Mouse (Mus musculus) thymus, adult 2 months (tissue): ENCODE measurements at regions not wholly inside any gene's neighbourhood (a gene's known extent, or its start where the extent isn't known, plus 50 kb on each side); places are given as distances from the start of the nearest gene placed in this dataset.

Source experiments
- DNase-seq: peaks from one replicate; pipeline ENCODE4 v3.0.0; 2021
- H3K27ac ChIP-seq: fragments of 200-500 bp; 2 replicates; pipeline ENCODE4 v1.5.1; 2012; ENCODE audit warnings: low read length, control low read depth; ENCODE audit not compliant: control insufficient read depth, insufficient read depth
- H3K27me3 ChIP-seq: fragments of 200-500 bp; 2 replicates; pipeline ENCODE4 v1.6.1; 2012; ENCODE audit warnings: mild to moderate bottlenecking, low read length, moderate library complexity, mixed read lengths; ENCODE audit not compliant: control insufficient read depth, insufficient read depth
- H3K36me3 ChIP-seq: fragments of 200-500 bp; 2 replicates; pipeline ENCODE4 v1.6.1; 2012; ENCODE audit warnings: mild to moderate bottlenecking, low read length, moderate library complexity; ENCODE audit not compliant: control insufficient read depth, insufficient read depth
- H3K4me1 ChIP-seq: fragments of 200-500 bp; replicated peaks from 2 replicates; pipeline ENCODE4 v1.6.1; 2012; ENCODE audit warnings: low read length; ENCODE audit not compliant: control insufficient read depth, insufficient read depth
- H3K4me3 ChIP-seq: fragments of 200-500 bp; 2 replicates; pipeline ENCODE4 v1.5.1; 2012; ENCODE audit warnings: mild to moderate bottlenecking, low read length, control low read depth, moderate library complexity; ENCODE audit not compliant: control insufficient read depth, insufficient read depth
- CTCF ChIP-seq: fragments of 200-500 bp; IDR thresholded peaks from 2 replicates; pipeline ENCODE4 v1.5.1; 2012; ENCODE audit warnings: mild to moderate bottlenecking, control low read depth, low read length, moderate library complexity, borderline replicate concordance; ENCODE audit not compliant: control insufficient read depth, poor library complexity, insufficient read depth; ENCODE audit errors: extremely low read depth
- POLR2A ChIP-seq: fragments of 200-500 bp; IDR thresholded peaks from 2 replicates; pipeline ENCODE4 v1.6.1; 2012; ENCODE audit warnings: mild to moderate bottlenecking, low read length, control low read depth, moderate library complexity; ENCODE audit not compliant: control insufficient read depth, poor library complexity, insufficient read depth; ENCODE audit errors: extremely low read depth
- WGBS: fragments of 180-500 bp; shearing (Covaris S2); methylation state at CpG from one replicate; pipeline ENCODE4 v1.1.7; 2018; 5-methylcytosine and 5-hydroxymethylcytosine counted together

DNA sequence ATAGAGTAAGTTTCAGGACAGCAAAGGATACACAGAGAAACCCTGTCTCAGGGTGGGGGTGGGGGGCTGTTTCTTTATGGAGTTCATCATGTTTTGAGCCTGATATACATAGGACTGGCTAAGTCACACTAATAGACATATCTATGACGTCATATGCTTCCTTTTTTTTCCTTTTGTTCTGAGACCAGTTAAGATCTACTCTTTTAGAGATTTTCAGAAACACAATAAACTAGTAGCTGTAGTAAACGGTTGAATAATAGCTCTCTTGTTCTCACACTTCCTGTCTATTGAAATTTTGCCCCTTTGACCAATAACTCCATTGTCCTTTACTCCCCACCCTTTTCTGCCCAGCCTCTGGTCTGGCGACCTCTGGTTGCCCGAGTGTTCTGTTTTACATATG, 382.6 kb upstream of the Jarid2 start:
- 84% methylated on average over 4 of the region's 4 CpGs for WGBS
- no peak for DNase-seq
- H3K4me3 ChIP-seq = no peak overlapping the region

GRCm38 (mm10) chr13:44347662-44348061, 381.6 kb upstream of the Jarid2 start:
- no peak for DNase-seq

More for the DNA sequence above, 382.6 kb upstream of the Jarid2 start:
- Histone ChIP-seq H3K27me3 (no peaks in the 10 kb centered on the region), H3K36me3 (no peaks in the 10 kb centered on the region), H3K4me1 (peaks cover 9% of the 10 kb centered on the region), H3K27ac (no peak overlapping the region)
- TF ChIP-seq CTCF (no peak), POLR2A (no peak)

GRCm38 (mm10) chr13:44353899-44354298, 375.4 kb upstream of the Jarid2 start:
- Histone ChIP-seq H3K36me3 (no peaks in the 10 kb centered on the region), H3K27ac (no peak overlapping the region), H3K4me1 (0 out of 2 replicates have a peak, but pooled peaks cover 5% of the 10 kb centered on the region), H3K27me3 (no peaks in the 10 kb centered on the region), H3K4me3 (no peak overlapping the region)
- DNase-seq = no peak
- 38% methylated on average over 9 of the region's 9 CpGs for WGBS
- TF ChIP-seq POLR2A (no peak), CTCF (no peak)

More at GRCm38 (mm10) chr13:44347662-44348061, 381.6 kb upstream of the Jarid2 start:
- Histone ChIP-seq H3K27ac (no peak overlapping the region), H3K27me3 (no peaks in the 10 kb centered on the region), H3K4me1 (peaks cover 9% of the 10 kb centered on the region), H3K4me3 (no peak overlapping the region), H3K36me3 (no peaks in the 10 kb centered on the region)
- 93% methylated on average over 9 of the region's 9 CpGs for WGBS
- TF ChIP-seq CTCF (no peak), POLR2A (no peak)

DNA sequence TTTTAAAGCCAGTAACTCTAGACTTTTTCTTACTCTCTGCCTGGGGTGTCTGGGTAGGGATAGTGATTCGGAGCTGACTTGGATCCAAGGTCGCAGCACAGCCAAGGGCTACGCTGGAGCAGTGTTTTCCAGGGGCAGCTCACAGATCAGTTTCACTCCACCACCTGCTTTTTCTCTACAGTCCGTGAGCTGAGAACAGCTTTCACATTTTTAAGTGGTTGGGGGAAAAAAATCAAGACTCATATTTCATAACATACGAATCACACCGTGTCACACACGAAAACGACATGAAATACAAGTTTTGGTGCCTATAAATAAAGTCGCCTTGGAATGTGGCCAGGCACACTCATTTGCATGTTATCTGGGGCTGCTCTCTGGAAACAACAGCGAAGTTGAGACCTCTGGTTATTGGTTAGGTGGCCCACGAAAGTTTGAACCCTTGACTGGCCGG, 373.5 kb upstream of the Jarid2 start:
- Histone ChIP-seq H3K36me3 (no peaks in the 10 kb centered on the region), H3K27ac (no peak overlapping the region), H3K4me1 (peaks cover 9% of the 10 kb centered on the region), H3K4me3 (no peak overlapping the region), H3K27me3 (no peaks in the 10 kb centered on the region)
- no peak for TF ChIP-seq POLR2A
- TF ChIP-seq CTCF = no peak
- DNase-seq = no peak
- WGBS = 59% methylated on average over 12 of the region's 12 CpGs

GRCm38 (mm10) chr13:44356981-44357380, 372.3 kb upstream of the Jarid2 start:
- no peaks in the 10 kb centered on the region for H3K36me3 ChIP-seq
- no peak overlapping the region for H3K27ac ChIP-seq
- no peak overlapping the region for H3K4me3 ChIP-seq
- TF ChIP-seq POLR2A (no peak), CTCF (no peak)
- DNase-seq = no peak
- 94% methylated on average over 11 of the region's 11 CpGs for WGBS
- H3K4me1 ChIP-seq = peaks cover 9% of the 10 kb centered on the region
- H3K27me3 ChIP-seq = no peaks in the 10 kb centered on the region

- 93% methylated on average over 7 of the region's 7 CpGs for WGBS
- no peak for DNase-seq
- Histone ChIP-seq H3K36me3 (no peaks in the 10 kb centered on the region), H3K27me3 (no peaks in the 10 kb centered on the region), H3K4me3 (no peak overlapping the region), H3K4me1 (peaks cover 7% of the 10 kb centered on the region), H3K27ac (no peak overlapping the region)
- TF ChIP-seq CTCF (no peak), POLR2A (no peak)
Measured at GRCm38 (mm10) chr13:44359344-44359743, 369.9 kb upstream of the Jarid2 start.

DNA sequence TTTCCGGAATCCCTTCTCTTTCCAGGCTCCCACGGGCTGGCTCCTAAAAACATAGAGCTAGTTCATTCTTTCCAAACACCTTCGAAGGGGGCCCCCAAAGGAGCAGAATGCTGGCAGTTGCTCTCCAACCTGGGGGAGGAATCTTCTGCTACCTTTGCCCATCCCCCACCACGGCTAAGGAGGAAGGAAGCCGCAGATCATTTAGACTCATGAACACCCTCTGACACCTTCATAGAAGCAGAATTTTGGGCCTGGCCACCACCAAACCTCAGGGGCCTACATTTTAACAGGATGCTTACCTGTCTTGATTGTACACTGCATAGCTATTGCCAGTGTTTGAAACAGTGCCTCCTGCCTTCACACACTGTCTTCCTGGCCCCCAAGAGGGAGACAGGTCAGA, 369.3 kb upstream of the Jarid2 start:
- no peak for DNase-seq
- H3K36me3 ChIP-seq = no peaks in the 10 kb centered on the region
- peaks cover 7% of the 10 kb centered on the region for H3K4me1 ChIP-seq
- WGBS = 55% methylated on average over 5 of the region's 5 CpGs
- H3K27me3 ChIP-seq = no peaks in the 10 kb centered on the region
- no peak overlapping the region for H3K27ac ChIP-seq
- no peak for TF ChIP-seq POLR2A
- TF ChIP-seq CTCF = no peak
- H3K4me3 ChIP-seq = no peak overlapping the region
